ENCODE assay signal across 8 mouse cellular contexts in genomic region chr11:95676307-95676706, GRCm38 (mm10). TPM values are rescaled to one million over a fixed set of nuclear protein-coding genes. Genes with fewer than 3 reads are reported as not detected.
A peak's percentile ranks its signal among the peaks of the same experiment; 100 is the strongest.
DNase-seq lines count a peak whose midpoint lies in the region; ATAC-seq lines count a peak whose summit lies in the region.

No protein-coding gene starts in this region.

- peak; percentile 34 to 37 for DNase-seq in left cerebral cortex, adult 18-20 months (ENCODE audit: low spot score in 2 of 2)
- DNase-seq in left cerebral cortex, adult 11 months (ENCODE audit: low spot score): no peak
- peak; percentile 90 for DNase-seq in embryo, embryonic 10.5 days (ENCODE audit: low spot score)
- peak; percentile 45 to 47 for DNase-seq in layer of hippocampus, postnatal 14 days (ENCODE audit: low spot score in 2 of 2)
- peak; percentile 38 for DNase-seq in lung, postnatal 36 days
- DNase-seq in right cerebral cortex, postnatal 14 days: peak; percentile 74

- peak; percentile 40 to 50; a peak in 3 of 4 replicates for ATAC-seq in hematopoietic stem cell, adult 5-6 weeks (replicated peaks in 1 of 2; ENCODE audit: insufficient read depth in 1 of 2, low FRiP score in 2 of 2, low TSS enrichment in 1 of 2, low read depth in 1 of 2, poor library complexity in 2 of 2, severe bottlenecking in 2 of 2)
- ATAC-seq in erythroblast, adult 5-6 weeks (replicated peaks; ENCODE audit: low FRiP score, poor library complexity, severe bottlenecking): no peak

RNA-seq across cellular contexts. Expression of gene Phb, which starts 9.6 kb away (rescaled TPM):
- 100 to 1,000 TPM in 1 of 2 experiments, 10 to 100 TPM in 1; 87.4 to 103 TPM for total RNA-seq in left cerebral cortex, adult 18-20 months (2021)
- 76.0 and 90.7 TPM in 2 replicates for total RNA-seq in hematopoietic stem cell, adult 5-6 weeks (2017)
- total RNA-seq in layer of hippocampus, postnatal 14 days (2021): 100 to 1,000 TPM in 1 of 2 experiments, 10 to 100 TPM in 1; 88.1 to 119 TPM
- 21.9 and 30.6 TPM in 2 replicates for total RNA-seq in erythroblast, adult 5-6 weeks (2015; ENCODE audit: low replicate concordance)
- 14.2 and 20.3 TPM in 2 replicates for total RNA-seq in erythroblast, adult 5-6 weeks (2017; ENCODE audit: low replicate concordance)

RNA-seq across cellular contexts. Expression of gene Zfp652, which starts 36.2 kb away (rescaled TPM):
- total RNA-seq in left cerebral cortex, adult 18-20 months (2021): 10 to 100 TPM; 37.8 to 41.1 TPM
- 21.9 and 26.4 TPM in 2 replicates for total RNA-seq in hematopoietic stem cell, adult 5-6 weeks (2017)
- total RNA-seq in layer of hippocampus, postnatal 14 days (2021): 10 to 100 TPM; 48.7 to 49.6 TPM
- 15.7 and 16.7 TPM in 2 replicates for total RNA-seq in erythroblast, adult 5-6 weeks (2015; ENCODE audit: low replicate concordance)
- 8.8 and 9.6 TPM in 2 replicates for total RNA-seq in erythroblast, adult 5-6 weeks (2017; ENCODE audit: low replicate concordance)

RNA-seq across cellular contexts. Expression of gene B130006D01Rik, which starts 47.1 kb away (rescaled TPM):
- total RNA-seq in left cerebral cortex, adult 18-20 months (2021): 1 to 10 TPM; 1.2 to 1.3 TPM
- 1.6 and 1.7 TPM in 2 replicates for total RNA-seq in hematopoietic stem cell, adult 5-6 weeks (2017)
- 1 to 10 TPM; 1.4 to 2.0 TPM for total RNA-seq in layer of hippocampus, postnatal 14 days (2021)
- total RNA-seq in erythroblast, adult 5-6 weeks (2015; ENCODE audit: low replicate concordance): 0.63 and 2.1 TPM in 2 replicates
- 0.43 TPM in 1 of 2 replicates, not detected in the other for total RNA-seq in erythroblast, adult 5-6 weeks (2017; ENCODE audit: low replicate concordance)
